Mouse (Mus musculus): ENCODE measurements at regions not wholly inside any gene's neighbourhood (a gene's known extent, or its start where the extent isn't known, plus 50 kb on each side); places are given as distances from the start of the nearest gene placed in this dataset.

DNA sequence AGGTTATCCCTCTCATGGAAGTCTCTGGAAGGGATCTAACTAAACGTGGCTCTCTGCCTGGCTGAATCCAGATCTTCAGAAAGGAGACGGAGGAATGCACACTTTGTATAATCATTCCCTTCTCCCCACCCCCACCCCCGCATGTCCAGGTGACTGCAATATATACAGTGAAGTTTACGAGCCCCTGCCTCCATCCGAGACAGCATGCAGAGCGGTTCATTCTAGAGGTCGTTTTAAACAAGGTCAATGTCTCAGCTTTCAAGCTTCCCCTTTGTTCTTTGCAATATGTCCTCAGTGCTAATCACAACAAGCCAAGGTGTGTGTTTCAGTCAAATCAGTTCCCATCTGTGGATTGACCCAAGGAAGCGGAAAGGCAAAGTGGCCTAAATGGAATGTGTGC is 457.5 kb upstream of the Gm765 start:
- no peak for TF ChIP-seq EP300 (optimal IDR thresholded peaks at IDR 0.05)
- no peak for TF ChIP-seq CTCF (IDR thresholded peaks at IDR 0.05; ENCODE audit: low read depth)
